Mouse (Mus musculus) erythroblast, embryonic 14.5 days (primary cell): ENCODE data around the gene Crtc3. TPM values are rescaled to one million over a fixed set of nuclear protein-coding genes. Genes with fewer than 3 reads are reported as not detected.

Experiments used
- H3K27me3 ChIP-seq: 2 replicates; pipeline ENCODE4 v1.6.1; 2012; ENCODE audit warnings: inconsistent platforms; ENCODE audit not compliant: control insufficient read depth
- H3K36me3 ChIP-seq: 2 replicates; pipeline ENCODE4 v1.6.1; 2012; ENCODE audit warnings: mild to moderate bottlenecking, inconsistent platforms; ENCODE audit not compliant: control insufficient read depth
- H3K4me1 ChIP-seq: 2 replicates; pipeline ENCODE4 v1.6.1; 2012; ENCODE audit warnings: inconsistent platforms; ENCODE audit not compliant: control insufficient read depth
- H3K4me3 ChIP-seq: replicated peaks from 2 replicates; pipeline ENCODE3; 2012; ENCODE audit warnings: moderate library complexity, mild to moderate bottlenecking, inconsistent platforms
- H3K9me3 ChIP-seq: 2 replicates; pipeline ENCODE4 v1.6.1; 2012; ENCODE audit warnings: low read length, inconsistent platforms, mixed read lengths; ENCODE audit not compliant: control insufficient read depth
- GATA1 ChIP-seq: IDR thresholded peaks from 2 replicates; pipeline ENCODE4 v1.6.1; 2012; ENCODE audit warnings: low read length, inconsistent platforms, mixed read lengths
- TAL1 ChIP-seq: IDR thresholded peaks from 3 replicates; pipeline ENCODE4 v1.6.1; 2012; ENCODE audit warnings: low read length, inconsistent platforms, mixed read lengths
- polyA plus RNA-seq: library from polyadenylated mRNA; stranded (reverse); fragments of >175 nt; gene quantifications from 2 replicates; pipeline ENCODE4 v1.2.3, GENCODE M21; 2012

Gene Crtc3
- polyA plus RNA-seq, 1 experiment: 0.78 TPM

GRCm38 (mm10) chr7:80604908-80605556 lies 83.6 kb downstream of the Crtc3 start:
- TF ChIP-seq GATA1 (no peak), TAL1 (no peak)

DNA sequence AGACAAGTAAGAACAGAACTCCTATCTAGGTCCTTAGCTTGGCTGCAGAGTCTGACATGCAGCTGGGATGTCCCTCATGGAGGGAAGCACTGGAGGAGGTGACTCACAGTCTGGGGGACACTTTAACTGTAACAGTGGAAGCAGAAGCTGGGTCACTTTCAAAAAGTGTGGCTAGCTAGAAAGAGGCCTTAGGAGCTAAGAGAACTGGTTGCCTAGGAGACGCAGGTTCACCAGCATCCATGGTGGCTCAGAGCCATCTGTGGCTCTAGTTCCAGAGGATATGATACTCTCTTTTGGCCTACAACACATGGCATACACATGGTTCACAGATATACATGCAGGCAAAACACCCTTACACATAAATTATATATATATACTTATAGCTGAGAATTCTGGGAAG lies 86.1 kb downstream of the Crtc3 start:
- TF ChIP-seq GATA1 (no peak), TAL1 (no peak)
- Histone ChIP-seq H3K36me3 (peaks cover 15% of the 10 kb centered on the region), H3K27me3 (no peaks in the 10 kb centered on the region), H3K9me3 (no peaks in the 10 kb centered on the region), H3K4me3 (no peak overlapping the region), H3K4me1 (peaks cover 12% of the 10 kb centered on the region)

More at GRCm38 (mm10) chr7:80604908-80605556, 83.6 kb downstream of the Crtc3 start:
- H3K4me1 ChIP-seq: peaks cover 2% of the 10 kb centered on the region; the same call in 1 of the 2 replicates
- H3K36me3 ChIP-seq: peaks cover 8% of the 10 kb centered on the region
- no peaks in the 10 kb centered on the region for H3K27me3 ChIP-seq
- no peaks in the 10 kb centered on the region for H3K9me3 ChIP-seq
- no peak overlapping the region for H3K4me3 ChIP-seq

DNA sequence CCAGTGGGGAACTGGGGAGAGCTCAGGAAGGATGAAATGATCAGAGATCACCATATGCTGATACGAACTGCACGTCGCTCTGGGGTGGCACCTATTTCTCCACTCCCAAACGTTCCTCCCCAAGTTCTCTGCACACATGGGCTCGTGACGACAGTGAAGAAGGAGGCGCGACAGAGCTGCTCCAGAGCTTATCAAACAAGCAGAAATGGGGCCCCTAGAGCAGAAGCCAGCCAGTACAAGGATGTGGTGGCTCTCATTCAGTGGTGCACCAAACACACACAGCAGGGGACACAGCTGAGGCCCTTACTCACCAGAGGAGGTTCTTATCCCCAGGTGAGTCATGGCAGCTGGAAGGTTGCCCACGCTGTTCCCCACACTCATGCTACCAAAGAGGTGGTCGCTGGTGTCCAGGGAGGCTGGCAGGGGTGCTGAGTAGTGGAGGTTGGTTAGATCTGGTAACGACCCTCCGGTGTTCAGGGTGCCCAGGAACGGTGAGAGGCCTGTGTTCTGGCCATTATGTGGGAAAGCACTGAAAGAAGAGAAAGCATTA lies 90.2 kb downstream of the Crtc3 start:
- Histone ChIP-seq H3K27me3 (no peaks in the 10 kb centered on the region), H3K36me3 (peaks cover 22% of the 10 kb centered on the region), H3K9me3 (no peaks in the 10 kb centered on the region), H3K4me3 (no peak overlapping the region), H3K4me1 (peaks cover 12% of the 10 kb centered on the region)
- TF ChIP-seq TAL1: no peak
- no peak for TF ChIP-seq GATA1

GRCm38 (mm10) chr7:80597900-80598299 lies 90.8 kb downstream of the Crtc3 start:
- no peaks in the 10 kb centered on the region for H3K27me3 ChIP-seq
- peaks cover 22% of the 10 kb centered on the region for H3K36me3 ChIP-seq
- no peak overlapping the region for H3K4me3 ChIP-seq
- TF ChIP-seq TAL1 (no peak), GATA1 (no peak)
- no peaks in the 10 kb centered on the region for H3K9me3 ChIP-seq
- H3K4me1 ChIP-seq: peaks cover 12% of the 10 kb centered on the region

DNA sequence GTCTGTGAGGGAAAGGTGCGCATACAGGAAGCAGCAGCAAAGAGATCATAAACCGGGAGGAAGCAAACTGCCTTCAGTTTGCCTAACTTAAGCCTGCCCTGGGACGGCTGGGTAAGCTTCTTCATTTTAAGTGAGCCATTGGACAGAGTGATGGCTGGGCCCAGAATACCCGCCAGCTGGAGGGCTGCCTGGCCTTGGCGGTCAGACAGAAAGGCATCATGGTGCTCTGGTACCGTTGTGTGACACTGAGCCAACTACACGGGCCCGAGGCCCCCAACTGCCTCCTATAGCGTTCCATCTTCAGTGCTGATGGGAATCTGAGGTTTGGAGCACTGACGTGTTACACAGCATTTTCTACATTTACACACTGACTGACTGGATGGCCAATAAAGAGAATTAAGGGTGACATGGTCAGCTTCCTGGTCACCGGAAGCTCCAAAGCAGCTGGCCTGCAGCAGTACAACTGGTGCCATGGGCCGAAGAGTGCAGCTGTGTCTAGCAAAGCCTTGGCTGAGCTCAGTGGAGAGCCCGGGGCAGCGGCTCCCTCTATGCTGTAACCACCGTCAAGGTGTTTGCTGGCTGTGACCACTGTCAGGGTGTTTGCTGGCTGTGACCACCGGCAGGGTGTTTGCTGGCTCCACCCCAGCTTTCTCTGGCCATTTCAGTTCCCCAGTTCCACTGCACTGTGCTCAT lies 99.5 kb downstream of the Crtc3 start:
- Histone ChIP-seq H3K9me3 (no peaks in the 10 kb centered on the region), H3K4me3 (no peak overlapping the region), H3K4me1 (no peaks in the 10 kb centered on the region), H3K36me3 (peaks cover 36% of the 10 kb centered on the region), H3K27me3 (no peaks in the 10 kb centered on the region)
- TF ChIP-seq GATA1: no peak
- TF ChIP-seq TAL1: no peak

GRCm38 (mm10) chr7:80587684-80588083 lies 101.0 kb downstream of the Crtc3 start:
- Histone ChIP-seq H3K27me3 (no peaks in the 10 kb centered on the region), H3K9me3 (no peaks in the 10 kb centered on the region), H3K4me1 (peaks cover 5% of the 10 kb centered on the region; the same call in 1 of the 2 replicates), H3K4me3 (no peak overlapping the region), H3K36me3 (peaks cover 36% of the 10 kb centered on the region)
- TF ChIP-seq TAL1 (no peak), GATA1 (no peak)

GRCm38 (mm10) chr7:80586681-80587660 lies 101.7 kb downstream of the Crtc3 start:
- H3K9me3 ChIP-seq: no peaks in the 10 kb centered on the region
- no peaks in the 10 kb centered on the region for H3K27me3 ChIP-seq
- TF ChIP-seq GATA1 (no peak), TAL1 (no peak)
- H3K36me3 ChIP-seq: peaks cover 30% of the 10 kb centered on the region
- peaks cover 6% of the 10 kb centered on the region; the same call in 1 of the 2 replicates for H3K4me1 ChIP-seq
- H3K4me3 ChIP-seq: no peak overlapping the region

GRCm38 (mm10) chr7:80586161-80586560 lies 102.5 kb downstream of the Crtc3 start:
- Histone ChIP-seq H3K9me3 (no peaks in the 10 kb centered on the region), H3K4me1 (peaks cover 6% of the 10 kb centered on the region; the same call in 1 of the 2 replicates), H3K27me3 (no peaks in the 10 kb centered on the region), H3K36me3 (peaks cover 22% of the 10 kb centered on the region), H3K4me3 (no peak overlapping the region)
- TF ChIP-seq GATA1 (no peak), TAL1 (no peak)
